Mouse (Mus musculus): ENCODE data around the gene Zfyve21. TPM values are rescaled to one million over a fixed set of nuclear protein-coding genes. Genes with fewer than 3 reads are reported as not detected.

Gene Zfyve21
- total RNA-seq, 2 experiments from 2014 or later = 2.4 to 3.3 TPM

Other genes with a start within 250 kb of the Zfyve21 start
- 124 and 158 TPM in 2 replicates for gene Mark3, start 239.6 kb upstream of the Zfyve21 start, total RNA-seq (2015; ENCODE audit: low replicate concordance)
- gene Mark3, start 239.6 kb upstream of the Zfyve21 start, total RNA-seq (2017; ENCODE audit: low replicate concordance) = 138 and 180 TPM in 2 replicates
- gene Ckb, start 141.8 kb upstream of the Zfyve21 start, total RNA-seq (2015; ENCODE audit: low replicate concordance) = 6.9 and 9.4 TPM in 2 replicates
- gene Ckb, start 141.8 kb upstream of the Zfyve21 start, total RNA-seq (2017; ENCODE audit: low replicate concordance) = 3.2 and 8.5 TPM in 2 replicates
- 3.1 and 5.6 TPM in 2 replicates for gene Trmt61a, start 136.1 kb upstream of the Zfyve21 start, total RNA-seq (2015; ENCODE audit: low replicate concordance)
- 0.84 and 3.7 TPM in 2 replicates for gene Trmt61a, start 136.1 kb upstream of the Zfyve21 start, total RNA-seq (2017; ENCODE audit: low replicate concordance)
- 5.4 and 6.1 TPM in 2 replicates for gene Bag5, start 100.9 kb upstream of the Zfyve21 start, total RNA-seq (2015; ENCODE audit: low replicate concordance)
- 5.8 and 7.2 TPM in 2 replicates for gene Bag5, start 100.9 kb upstream of the Zfyve21 start, total RNA-seq (2017; ENCODE audit: low replicate concordance)
- gene Apopt1, start 100.9 kb upstream of the Zfyve21 start, total RNA-seq (2015; ENCODE audit: low replicate concordance) = 10.6 and 13.4 TPM in 2 replicates
- 5.8 and 11.0 TPM in 2 replicates for gene Apopt1, start 100.9 kb upstream of the Zfyve21 start, total RNA-seq (2017; ENCODE audit: low replicate concordance)
- gene Klc1, start 55.3 kb upstream of the Zfyve21 start, total RNA-seq (2015; ENCODE audit: low replicate concordance) = 3.8 and 13.1 TPM in 2 replicates
- 12.9 and 21.9 TPM in 2 replicates for gene Klc1, start 55.3 kb upstream of the Zfyve21 start, total RNA-seq (2017; ENCODE audit: low replicate concordance)
- 1.7 and 1.9 TPM in 2 replicates for gene Xrcc3, start 297 bp upstream of the Zfyve21 start, total RNA-seq (2015; ENCODE audit: low replicate concordance)
- 2.0 and 5.6 TPM in 2 replicates for gene Xrcc3, start 297 bp upstream of the Zfyve21 start, total RNA-seq (2017; ENCODE audit: low replicate concordance)
- gene Ppp1r13b, start 93.9 kb downstream of the Zfyve21 start, total RNA-seq (2015; ENCODE audit: low replicate concordance) = 8.3 and 8.6 TPM in 2 replicates
- 13.4 and 20.5 TPM in 2 replicates for gene Ppp1r13b, start 93.9 kb downstream of the Zfyve21 start, total RNA-seq (2017; ENCODE audit: low replicate concordance)
- gene Atp5mpl, start 152.8 kb downstream of the Zfyve21 start, total RNA-seq (2015; ENCODE audit: low replicate concordance) = 150 and 160 TPM in 2 replicates
- gene Atp5mpl, start 152.8 kb downstream of the Zfyve21 start, total RNA-seq (2017; ENCODE audit: low replicate concordance) = 72.8 and 92.6 TPM in 2 replicates
- not detected in 2 replicates for gene Tdrd9, start 157.4 kb downstream of the Zfyve21 start, total RNA-seq (2015; ENCODE audit: low replicate concordance)
- not detected in 2 replicates for gene Tdrd9, start 157.4 kb downstream of the Zfyve21 start, total RNA-seq (2017; ENCODE audit: low replicate concordance)
- not detected in 2 replicates for gene Rd3l, start 167.1 kb downstream of the Zfyve21 start, total RNA-seq (2015; ENCODE audit: low replicate concordance)
- not detected in 2 replicates for gene Rd3l, start 167.1 kb downstream of the Zfyve21 start, total RNA-seq (2017; ENCODE audit: low replicate concordance)

All from erythroblast, adult 5-6 weeks (primary cell).